Mouse (Mus musculus) cerebellum, adult 11-12 months (tissue): ENCODE measurements around the gene Cbarp.

Experiments
- DNase-seq: peaks from one replicate; pipeline ENCODE4 v3.0.0; 2022

Gene Cbarp

DNA sequence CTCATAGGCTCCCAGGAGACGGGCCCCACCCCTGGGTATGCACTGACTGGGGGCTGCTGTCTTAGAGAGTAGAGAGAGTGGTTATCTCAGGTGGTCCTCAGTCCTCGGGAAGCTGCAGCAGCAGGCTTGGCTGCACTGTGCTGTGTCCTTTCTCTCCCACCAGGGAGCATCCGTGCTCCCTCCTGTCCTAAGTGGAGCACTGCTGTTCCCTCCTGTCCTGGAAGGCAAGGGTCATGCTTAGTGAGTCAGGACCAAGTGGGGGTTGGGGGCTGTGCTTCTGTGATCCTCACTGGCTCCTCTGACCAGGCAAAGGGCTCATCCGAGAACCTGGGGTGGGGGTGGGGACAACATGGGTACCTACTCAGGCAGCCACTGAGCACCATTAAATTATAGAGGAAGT lies 51.5 kb downstream of the Cbarp start:
- DNase-seq, result no peak

DNA sequence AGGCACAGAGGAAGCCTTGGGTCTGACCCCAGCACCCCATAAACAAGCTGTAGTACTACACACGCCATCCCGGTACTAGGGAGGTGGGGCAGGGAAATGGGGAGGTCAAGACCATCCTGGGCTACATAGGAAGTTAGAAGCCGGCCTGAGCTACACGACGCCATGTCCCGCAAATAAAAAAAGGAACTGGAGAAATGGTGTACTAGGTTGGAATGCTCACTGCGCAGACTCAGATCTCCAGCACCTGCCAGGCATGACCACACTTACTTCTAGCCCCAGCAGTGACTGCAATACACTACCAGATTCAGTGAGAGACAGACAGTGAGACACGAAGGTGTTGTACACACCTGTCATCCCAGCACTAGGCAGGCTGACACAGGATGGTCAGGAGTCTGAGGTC lies 53.2 kb downstream of the Cbarp start:
- DNase-seq, result no peak

DNA sequence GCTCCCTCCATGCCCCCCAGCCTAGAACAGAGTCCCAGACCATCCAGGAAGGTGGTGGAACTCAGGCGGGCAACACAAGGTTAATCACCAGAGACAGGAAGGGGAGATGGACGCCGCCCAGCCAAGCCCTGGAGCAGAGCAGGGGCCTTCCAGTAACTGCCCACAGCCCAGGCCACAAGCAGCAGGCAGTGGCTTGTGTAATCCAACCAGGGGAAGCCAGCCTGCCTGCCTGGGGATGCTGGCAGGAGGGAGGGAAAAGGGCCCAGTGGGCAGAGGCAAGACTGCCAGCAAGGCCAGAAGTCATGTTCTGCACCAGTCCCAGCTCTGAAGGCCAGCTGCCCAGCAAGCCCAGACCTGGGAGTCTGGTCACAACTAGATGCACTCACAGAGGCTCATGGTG lies 53.8 kb downstream of the Cbarp start:
- DNase-seq, result no peak

DNA sequence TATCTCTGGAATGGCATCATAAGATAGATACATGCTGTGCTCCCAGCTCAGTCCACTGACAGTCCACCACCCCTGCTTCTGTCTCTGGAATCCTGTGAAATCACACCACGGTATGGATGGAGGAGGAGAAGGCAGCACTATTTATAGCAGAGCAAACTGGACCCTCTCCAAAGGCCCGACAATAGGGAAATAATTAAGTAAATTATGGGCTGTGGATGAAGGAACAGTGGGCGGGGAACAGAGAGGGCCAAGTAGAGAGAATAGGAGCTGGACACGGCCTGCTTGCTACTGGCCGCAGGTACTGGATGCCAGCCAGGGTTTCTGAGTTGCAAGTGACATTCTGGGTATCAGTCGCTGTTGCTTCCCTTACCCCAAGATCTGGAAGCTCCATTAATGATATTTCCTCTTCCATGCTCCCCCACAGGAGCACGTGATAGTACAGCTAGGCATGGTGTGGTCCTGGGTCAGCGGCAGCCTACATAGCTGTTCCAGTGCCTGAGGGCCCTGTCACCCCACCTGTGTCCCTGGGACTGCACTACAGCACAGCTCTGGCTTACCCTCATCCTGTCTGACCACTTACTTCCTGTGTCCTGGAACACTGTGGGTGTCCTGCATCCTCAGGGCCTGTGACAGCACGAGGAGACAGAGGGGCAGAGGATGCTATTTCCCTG lies 55.7 kb downstream of the Cbarp start:
- peak; percentile 59 for DNase-seq

DNA sequence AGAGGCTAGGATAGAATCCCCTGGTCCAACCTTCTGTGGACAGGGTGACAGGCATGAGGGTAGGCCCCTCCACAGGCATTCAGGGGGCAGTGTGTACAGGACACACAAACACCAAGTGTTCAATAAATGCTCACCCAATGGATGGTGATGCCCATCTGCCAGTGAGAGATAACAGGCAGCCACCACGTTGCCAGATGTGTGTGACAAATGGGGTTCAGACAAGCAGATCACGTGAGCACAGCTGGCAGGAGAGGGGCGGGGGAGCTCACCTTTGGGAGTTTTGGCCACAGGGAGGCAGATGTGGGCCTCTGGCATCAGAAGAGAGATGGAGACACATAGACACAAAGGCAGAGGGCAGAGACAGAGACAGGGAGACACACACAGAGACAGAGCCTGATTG lies 59.6 kb downstream of the Cbarp start:
- DNase-seq, result no peak
